ENCODE assay signal across 14 mouse cellular contexts in genomic region chr2:119019538-119019937, GRCm38 (mm10). TPM values are rescaled to one million over a fixed set of nuclear protein-coding genes. Genes with fewer than 3 reads are reported as not detected.
DNase-seq lines count a peak whose midpoint lies in the region; ATAC-seq lines count a peak whose summit lies in the region.
"Had no signal": no experiment of that assay in that cellular context is flagged by ENCODE, and none has a peak within 500 bp of the region (broad histone marks: within the 10 kb centered on the region; RNA-seq: fewer than 3 reads in every experiment).

No protein-coding gene starts in this region.

- H3K4me1 ChIP-seq in forebrain, embryonic 13.5 days = peaks cover 16% of the 10 kb centered on the region
- no peaks in the 10 kb centered on the region; the same call in 1 of the 2 replicates for H3K4me1 ChIP-seq in forebrain, embryonic 11.5 days (replicated peaks; ENCODE audit: control insufficient read depth, insufficient read depth, low read length)
- peaks cover 11% of the 10 kb centered on the region for H3K4me1 ChIP-seq in midbrain, embryonic 15.5 days
- 0 out of 2 replicates have a peak, but pooled peaks cover 3% of the 10 kb centered on the region for H3K4me1 ChIP-seq in midbrain, embryonic 11.5 days (ENCODE audit: control insufficient read depth, insufficient read depth, low read length)
- peaks cover 11% of the 10 kb centered on the region for H3K4me1 ChIP-seq in hindbrain, embryonic 15.5 days (replicated peaks)
- peaks cover 4% of the 10 kb centered on the region; the same call in 1 of the 2 replicates for H3K4me1 ChIP-seq in stomach, embryonic 14.5 days (ENCODE audit: control insufficient read depth, insufficient read depth, low read length)

- no peaks in the 10 kb centered on the region for H3K9me3 ChIP-seq in forebrain, embryonic 13.5 days (replicated peaks)
- peaks cover 3% of the 10 kb centered on the region; the same call in 1 of the 2 replicates for H3K9me3 ChIP-seq in forebrain, embryonic 11.5 days (ENCODE audit: control insufficient read depth, low read length)
- H3K9me3 ChIP-seq in midbrain, embryonic 15.5 days = no peaks in the 10 kb centered on the region
- no peaks in the 10 kb centered on the region for H3K9me3 ChIP-seq in midbrain, embryonic 11.5 days (ENCODE audit: control insufficient read depth, low read length)
- no peaks in the 10 kb centered on the region for H3K9me3 ChIP-seq in hindbrain, embryonic 15.5 days
- no peaks in the 10 kb centered on the region for H3K9me3 ChIP-seq in stomach, embryonic 14.5 days (ENCODE audit: control insufficient read depth, low read depth, low read length)

- peaks cover 52% of the 10 kb centered on the region for H3K36me3 ChIP-seq in forebrain, embryonic 13.5 days (ENCODE audit: poor library complexity, severe bottlenecking)
- peaks cover 12% of the 10 kb centered on the region for H3K36me3 ChIP-seq in forebrain, embryonic 11.5 days (ENCODE audit: control insufficient read depth, insufficient read depth, low read length)
- H3K36me3 ChIP-seq in midbrain, embryonic 15.5 days (replicated peaks) = peaks cover 25% of the 10 kb centered on the region
- H3K36me3 ChIP-seq in midbrain, embryonic 11.5 days (ENCODE audit: control insufficient read depth, insufficient read depth, low read length) = peaks cover 14% of the 10 kb centered on the region; the same call in 1 of the 2 replicates
- peaks cover 25% of the 10 kb centered on the region for H3K36me3 ChIP-seq in hindbrain, embryonic 15.5 days
- H3K36me3 ChIP-seq in stomach, embryonic 14.5 days (ENCODE audit: control insufficient read depth, insufficient read depth, low read length) = peaks cover 3% of the 10 kb centered on the region; the same call in 1 of the 2 replicates

- no peak overlapping the region for H3K4me2 ChIP-seq in forebrain, embryonic 13.5 days
- no peak overlapping the region for H3K4me2 ChIP-seq in forebrain, embryonic 11.5 days (ENCODE audit: low read depth, low read length, severe bottlenecking)
- H3K4me2 ChIP-seq in midbrain, embryonic 15.5 days = no peak overlapping the region
- H3K4me2 ChIP-seq in midbrain, embryonic 11.5 days = no peak overlapping the region
- no peak overlapping the region for H3K4me2 ChIP-seq in hindbrain, embryonic 15.5 days
- no peak overlapping the region for H3K4me2 ChIP-seq in stomach, embryonic 14.5 days (replicated peaks; ENCODE audit: low read depth, low read length)
- H3K4me2 ChIP-seq: liver, embryonic 15.5 days had no signal

- peak overlapping the region; percentile 88; the same call in 1 of the 2 replicates for H3K27ac ChIP-seq in forebrain, embryonic 13.5 days
- no peak overlapping the region for H3K27ac ChIP-seq in forebrain, embryonic 11.5 days (ENCODE audit: low read depth, low read length)
- peak overlapping the region; percentile 70; the same call in 1 of the 2 replicates for H3K27ac ChIP-seq in midbrain, embryonic 15.5 days
- no peak overlapping the region for H3K27ac ChIP-seq in midbrain, embryonic 11.5 days (ENCODE audit: low read depth, low read length)
- H3K27ac ChIP-seq in hindbrain, embryonic 15.5 days (replicated peaks) = peak overlapping the region; percentile 62; the same call in 1 of the 2 replicates
- peak overlapping the region; percentile 75; the same call in 1 of the 2 replicates for H3K27ac ChIP-seq in stomach, embryonic 14.5 days (ENCODE audit: low read length)
- H3K27ac ChIP-seq: liver, embryonic 15.5 days had no signal

- H3K27me3 ChIP-seq in forebrain, embryonic 13.5 days = no peaks in the 10 kb centered on the region
- H3K27me3 ChIP-seq in forebrain, embryonic 11.5 days (ENCODE audit: control insufficient read depth, insufficient read depth, low read length) = no peaks in the 10 kb centered on the region
- no peaks in the 10 kb centered on the region for H3K27me3 ChIP-seq in midbrain, embryonic 15.5 days (replicated peaks)
- H3K27me3 ChIP-seq in midbrain, embryonic 11.5 days (ENCODE audit: control insufficient read depth, insufficient read depth, low read length) = no peaks in the 10 kb centered on the region
- H3K27me3 ChIP-seq in hindbrain, embryonic 15.5 days = no peaks in the 10 kb centered on the region
- no peaks in the 10 kb centered on the region for H3K27me3 ChIP-seq in stomach, embryonic 14.5 days (ENCODE audit: control insufficient read depth, insufficient read depth, low read length)
- H3K27me3 ChIP-seq: liver, embryonic 15.5 days had no signal

- no peak overlapping the region for H3K9ac ChIP-seq in forebrain, embryonic 13.5 days
- no peak overlapping the region for H3K9ac ChIP-seq in forebrain, embryonic 11.5 days (ENCODE audit: low read length)
- no peak overlapping the region for H3K9ac ChIP-seq in midbrain, embryonic 15.5 days
- H3K9ac ChIP-seq in midbrain, embryonic 11.5 days (ENCODE audit: low read length) = no peak overlapping the region
- no peak overlapping the region for H3K9ac ChIP-seq in hindbrain, embryonic 15.5 days
- no peak overlapping the region for H3K9ac ChIP-seq in stomach, embryonic 14.5 days (replicated peaks; ENCODE audit: low read depth, low read length)
- H3K9ac ChIP-seq: liver, embryonic 15.5 days had no signal

- peak; percentile 69 for ATAC-seq in forebrain, embryonic 13.5 days
- ATAC-seq in forebrain, embryonic 11.5 days (replicated peaks; ENCODE audit: low FRiP score) = no peak
- 0 out of 2 replicates have a peak, but pooled peaks have one; percentile 11 for ATAC-seq in midbrain, embryonic 15.5 days (replicated peaks)
- ATAC-seq in midbrain, embryonic 11.5 days (ENCODE audit: low FRiP score) = no peak
- ATAC-seq in hindbrain, embryonic 15.5 days (ENCODE audit: low FRiP score, low read depth) = no peak
- ATAC-seq in stomach, embryonic 14.5 days (ENCODE audit: insufficient number of reproducible peaks, insufficient read depth, low FRiP score, low read depth) = no peak

- H3K4me3 ChIP-seq in forebrain, embryonic 13.5 days = no peak overlapping the region
- H3K4me3 ChIP-seq in forebrain, embryonic 11.5 days (ENCODE audit: low read depth, low read length) = no peak overlapping the region
- H3K4me3 ChIP-seq in midbrain, embryonic 15.5 days = no peak overlapping the region
- no peak overlapping the region for H3K4me3 ChIP-seq in midbrain, embryonic 11.5 days (ENCODE audit: low read depth, low read length)
- H3K4me3 ChIP-seq in hindbrain, embryonic 15.5 days = no peak overlapping the region
- no peak overlapping the region for H3K4me3 ChIP-seq in stomach, embryonic 14.5 days (ENCODE audit: low read depth, low read length)
- H3K4me3 ChIP-seq: liver, embryonic 15.5 days had no signal

- no peak for DNase-seq in forebrain, embryonic 11.5 days (ENCODE audit: low spot score)
- DNase-seq in midbrain, embryonic 11.5 days (ENCODE audit: low spot score, missing footprints) = no peak
- no peak for DNase-seq in frontal cortex, postnatal 14 days (ENCODE audit: low spot score in 2 of 2)
- DNase-seq in urinary bladder, adult 2 months (ENCODE audit: low spot score) = no peak
- DNase-seq: adrenal gland, adult 2 months; cerebellum, adult 9-10 months; kidney, adult 2 months; lung, postnatal 36 days; spleen, adult 18-20 months had no signal

- 59% methylated on average over 4 of the region's 4 CpGs for WGBS in forebrain, embryonic 13.5 days
- 64% methylated on average over 4 of the region's 4 CpGs for WGBS in forebrain, embryonic 11.5 days
- WGBS in midbrain, embryonic 15.5 days = 53% methylated on average over 4 of the region's 4 CpGs
- 68% methylated on average over 4 of the region's 4 CpGs for WGBS in midbrain, embryonic 11.5 days
- WGBS in hindbrain, embryonic 15.5 days = 54% methylated on average over 4 of the region's 4 CpGs
- WGBS in stomach, embryonic 14.5 days = 55% methylated on average over 4 of the region's 4 CpGs

RNA-seq across cellular contexts. Expression of gene Ccdc32, which starts 9.7 kb away (rescaled TPM):
- 31.1 and 33.8 TPM in 2 replicates for polyA plus RNA-seq in forebrain, embryonic 13.5 days (2015; fragmentation: Nextera tagmentation; extraction: Ambion mirVana)
- polyA plus RNA-seq in forebrain, embryonic 11.5 days (2014; fragmentation: Nextera tagmentation; extraction: Ambion mirVana) = 22.1 and 24.0 TPM in 2 replicates
- 37.1 and 38.5 TPM in 2 replicates for polyA plus RNA-seq in midbrain, embryonic 15.5 days (2015; fragmentation: Nextera tagmentation; extraction: Ambion mirVana)
- 25.0 and 25.6 TPM in 2 replicates for polyA plus RNA-seq in midbrain, embryonic 11.5 days (2014; fragmentation: Nextera tagmentation; extraction: Ambion mirVana)
- 37.0 and 39.0 TPM in 2 replicates for polyA plus RNA-seq in hindbrain, embryonic 15.5 days (2015; fragmentation: Nextera tagmentation; extraction: Ambion mirVana)
- polyA plus RNA-seq in stomach, embryonic 14.5 days (2014; fragmentation: Nextera tagmentation; extraction: Ambion mirVana) = 22.4 and 23.5 TPM in 2 replicates
- 18.8 and 19.3 TPM in 2 replicates for polyA plus RNA-seq in urinary bladder, adult 2 months (2012; rRNA removed)

RNA-seq across cellular contexts. Expression of gene Rpusd2, which starts 15.1 kb away (rescaled TPM):
- 7.3 and 7.7 TPM in 2 replicates for polyA plus RNA-seq in forebrain, embryonic 13.5 days (2015; fragmentation: Nextera tagmentation; extraction: Ambion mirVana)
- 8.3 and 8.9 TPM in 2 replicates for polyA plus RNA-seq in forebrain, embryonic 11.5 days (2014; fragmentation: Nextera tagmentation; extraction: Ambion mirVana)
- 4.6 and 4.9 TPM in 2 replicates for polyA plus RNA-seq in midbrain, embryonic 15.5 days (2015; fragmentation: Nextera tagmentation; extraction: Ambion mirVana)
- polyA plus RNA-seq in midbrain, embryonic 11.5 days (2014; fragmentation: Nextera tagmentation; extraction: Ambion mirVana) = 7.4 and 7.9 TPM in 2 replicates
- polyA plus RNA-seq in hindbrain, embryonic 15.5 days (2015; fragmentation: Nextera tagmentation; extraction: Ambion mirVana) = 3.7 and 4.8 TPM in 2 replicates
- 3.0 and 4.1 TPM in 2 replicates for polyA plus RNA-seq in stomach, embryonic 14.5 days (2014; fragmentation: Nextera tagmentation; extraction: Ambion mirVana)
- 2.9 and 3.5 TPM in 2 replicates for polyA plus RNA-seq in urinary bladder, adult 2 months (2012; rRNA removed)

RNA-seq across cellular contexts. Expression of gene Knl1, which starts 27.4 kb away (rescaled TPM):
- 65.5 and 66.6 TPM in 2 replicates for polyA plus RNA-seq in forebrain, embryonic 13.5 days (2015; fragmentation: Nextera tagmentation; extraction: Ambion mirVana)
- polyA plus RNA-seq in forebrain, embryonic 11.5 days (2014; fragmentation: Nextera tagmentation; extraction: Ambion mirVana) = 61.0 and 69.4 TPM in 2 replicates
- polyA plus RNA-seq in midbrain, embryonic 15.5 days (2015; fragmentation: Nextera tagmentation; extraction: Ambion mirVana) = 5.9 and 7.2 TPM in 2 replicates
- polyA plus RNA-seq in midbrain, embryonic 11.5 days (2014; fragmentation: Nextera tagmentation; extraction: Ambion mirVana) = 45.5 and 46.4 TPM in 2 replicates
- polyA plus RNA-seq in hindbrain, embryonic 15.5 days (2015; fragmentation: Nextera tagmentation; extraction: Ambion mirVana) = 10.3 and 11.8 TPM in 2 replicates
- 47.6 and 54.4 TPM in 2 replicates for polyA plus RNA-seq in stomach, embryonic 14.5 days (2014; fragmentation: Nextera tagmentation; extraction: Ambion mirVana)
- polyA plus RNA-seq in urinary bladder, adult 2 months (2012; rRNA removed) = 0.22 and 0.37 TPM in 2 replicates

Comparison
In these comparisons a context has a peak if more than half of its experiments do, and no peak if none do; other contexts are left out.
1. ATAC-seq: peak in forebrain, embryonic 13.5 days (single experiment) and midbrain, embryonic 15.5 days (single experiment); none in forebrain, embryonic 11.5 days (single experiment), midbrain, embryonic 11.5 days (single experiment), hindbrain, embryonic 15.5 days (single experiment) and stomach, embryonic 14.5 days (single experiment).
2. H3K27ac ChIP-seq: peak in forebrain, embryonic 13.5 days (single experiment), midbrain, embryonic 15.5 days (single experiment), hindbrain, embryonic 15.5 days (single experiment) and stomach, embryonic 14.5 days (single experiment); none in forebrain, embryonic 11.5 days (single experiment) and midbrain, embryonic 11.5 days (single experiment).